Mouse (Mus musculus) erythroblast, embryonic 14.5 days (primary cell): ENCODE data around the gene Tfb2m.

ENCODE experiments used
- GATA1 ChIP-seq: IDR thresholded peaks from 2 replicates; pipeline ENCODE4 v1.6.1; 2012; ENCODE audit warnings: low read length, inconsistent platforms, mixed read lengths
- TAL1 ChIP-seq: IDR thresholded peaks from 3 replicates; pipeline ENCODE4 v1.6.1; 2012; ENCODE audit warnings: low read length, inconsistent platforms, mixed read lengths

DNA sequence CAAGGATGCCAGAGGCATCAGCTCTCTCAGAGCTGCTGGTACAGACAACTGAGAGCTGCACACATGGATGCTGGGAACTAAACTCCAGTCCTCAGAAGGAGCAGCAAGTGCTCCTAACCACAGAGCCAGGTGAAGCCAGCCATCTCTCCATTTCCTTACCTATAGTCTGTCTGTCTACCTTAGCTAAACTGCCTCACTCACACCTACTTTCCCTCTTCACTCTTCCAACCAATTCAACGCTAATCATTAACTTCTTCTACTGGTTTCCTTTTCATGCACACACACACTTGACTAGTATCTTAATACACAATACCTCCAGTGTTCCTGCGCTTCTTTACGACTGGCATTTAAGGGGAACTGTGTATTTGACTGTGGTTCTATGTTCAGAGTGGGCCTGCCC lies 6.2 kb downstream of the Tfb2m start:
- TF ChIP-seq TAL1 (no peak), GATA1 (no peak)
